36 mouse cellular contexts compared by ENCODE assay signal in genomic region chr12:71164410-71164809, GRCm38 (mm10). TPM values are rescaled to one million over a fixed set of nuclear protein-coding genes. Genes with fewer than 3 reads are reported as not detected.
DNase-seq lines count a peak whose midpoint lies in the region; ATAC-seq and TF ChIP-seq lines count a peak whose summit lies in the region.
"Had no signal": no experiment of that assay in that cellular context is flagged by ENCODE, and none has a peak within 500 bp of the region (broad histone marks: within the 10 kb centered on the region; RNA-seq: fewer than 3 reads in every experiment).

No protein-coding gene starts in this region.

- no peaks in the 10 kb centered on the region for H3K9me3 ChIP-seq in liver, embryonic 14.5 days (ENCODE audit: control insufficient read depth, low read length)
- H3K9me3 ChIP-seq: forebrain, embryonic 13.5 days; heart, embryonic 10.5 days; heart, embryonic 15.5 days; hindbrain, embryonic 13.5 days had no signal

- peak; percentile 98 for ATAC-seq in common myeloid progenitor, adult 5-6 weeks (replicated peaks; ENCODE audit: low read depth, poor library complexity, severe bottlenecking)
- peak; percentile 99 for ATAC-seq in liver, embryonic 14.5 days (ENCODE audit: insufficient read depth)
- peak; percentile 100 for ATAC-seq in megakaryocyte-erythroid progenitor cell, adult 5-6 weeks (replicated peaks; ENCODE audit: low FRiP score, low TSS enrichment, poor library complexity, severe bottlenecking)
- ATAC-seq: forebrain, embryonic 13.5 days; intestine, embryonic 16.5 days; midbrain, embryonic 16.5 days had no signal

- WGBS in liver, embryonic 14.5 days (ENCODE audit: insufficient replicate concordance): 15% methylated on average over 9 of the region's 9 CpGs

- no peak overlapping the region for H3K9ac ChIP-seq in liver, embryonic 14.5 days (replicated peaks)
- H3K9ac ChIP-seq: forebrain, embryonic 13.5 days; heart, embryonic 15.5 days; hindbrain, embryonic 13.5 days had no signal

- peak; percentile 94 for DNase-seq in MEL-GATA-1-ER (ENCODE audit: extremely low read depth, low read depth)
- peak; percentile 56 to 63 (median 56) for DNase-seq in liver, embryonic 14.5 days (ENCODE audit: low read depth in 3 of 3, low spot score in 3 of 3)
- DNase-seq in heart, postnatal 36 days: no peak
- DNase-seq in embryo, embryonic 9.5 days (ENCODE audit: extremely low spot score): no peak
- DNase-seq in lung, postnatal 4 days: no peak
- DNase-seq: adrenal gland, postnatal 25 days; cerebellum, adult 8-10 months; gastrocnemius, postnatal 10 days; heart, postnatal 4 days; kidney, adult 8-10 months; kidney, postnatal 4 days; layer of hippocampus, postnatal 36 days; right cerebral cortex, adult 18-20 months; spleen, adult 18-20 months; thymus, postnatal 36 days had no signal

- H3K4me2 ChIP-seq in liver, embryonic 14.5 days (ENCODE audit: low read depth): no peak overlapping the region
- H3K4me2 ChIP-seq: forebrain, embryonic 13.5 days; heart, embryonic 15.5 days; hindbrain, embryonic 13.5 days; midbrain, embryonic 11.5 days had no signal

- H3K27ac ChIP-seq in liver, embryonic 14.5 days: no peak overlapping the region
- H3K27ac ChIP-seq: forebrain, embryonic 13.5 days; heart, embryonic 10.5 days; heart, embryonic 15.5 days; hindbrain, embryonic 13.5 days; kidney, postnatal 0 days; macrophage had no signal

- no peak overlapping the region for H3K4me3 ChIP-seq in liver, embryonic 14.5 days (ENCODE audit: insufficient read depth in 1 of 2, low read depth in 2 of 2, low read length in 2 of 2)
- H3K4me3 ChIP-seq: erythroblast, embryonic 14.5 days; forebrain, embryonic 13.5 days; heart, embryonic 10.5 days; heart, embryonic 15.5 days; hindbrain, embryonic 13.5 days had no signal

- TF ChIP-seq EP300 in liver, embryonic 14.5 days (IDR thresholded peaks at IDR 0.05; ENCODE audit: low read depth): peak; percentile 68

- intact Hi-C loops in heart, postnatal 36 days (cut with DNase I): no loop called here

- peaks cover 3 to 10% of the 10 kb centered on the region in 2 experiments; a peak in 3 of 4 replicates for H3K4me1 ChIP-seq in liver, embryonic 14.5 days (replicated peaks; ENCODE audit: control insufficient read depth in 2 of 2, insufficient read depth in 2 of 2, low read length in 1 of 2)
- H3K4me1 ChIP-seq: forebrain, embryonic 13.5 days; heart, embryonic 10.5 days; heart, embryonic 15.5 days; hindbrain, embryonic 13.5 days had no signal

- H3K27me3 ChIP-seq in liver, embryonic 14.5 days (ENCODE audit: control insufficient read depth, insufficient read depth, low read length): no peaks in the 10 kb centered on the region
- H3K27me3 ChIP-seq: CH12.LX; forebrain, embryonic 13.5 days; heart, embryonic 15.5 days; hindbrain, embryonic 13.5 days had no signal

- TF ChIP-seq CTCF in liver, embryonic 14.5 days (IDR thresholded peaks at IDR 0.05; ENCODE audit: low read depth): no peak

- H3K36me3 ChIP-seq in liver, embryonic 14.5 days (replicated peaks; ENCODE audit: control insufficient read depth, insufficient read depth, low read depth): peaks cover 9% of the 10 kb centered on the region

RNA-seq across cellular contexts. Expression of gene 2700049A03Rik, which starts 27.8 kb away (rescaled TPM):
- 18.5 and 22.7 TPM in 2 replicates for total RNA-seq in common myeloid progenitor, adult 5-6 weeks (2017)
- 2.0 and 2.7 TPM in 2 replicates for polyA plus RNA-seq in liver, embryonic 14.5 days (2012; rRNA removed)
- 4.1 and 4.2 TPM in 2 replicates for polyA plus RNA-seq in liver, embryonic 14.5 days (2014; fragmentation: Nextera tagmentation; extraction: Ambion mirVana)
- 17.9 and 23.2 TPM in 2 replicates for total RNA-seq in megakaryocyte-erythroid progenitor cell, adult 5-6 weeks (2014; fragmentation: Nextera tagmentation)
- 12.2 and 14.7 TPM in 2 replicates for total RNA-seq in megakaryocyte-erythroid progenitor cell, adult 5-6 weeks (2017)
- 1 to 10 TPM; 3.2 to 3.3 TPM for total RNA-seq in heart, postnatal 36 days (2021)

RNA-seq across cellular contexts. Expression of gene Timm9, which starts 27.9 kb away (rescaled TPM):
- 69.1 and 79.3 TPM in 2 replicates for total RNA-seq in common myeloid progenitor, adult 5-6 weeks (2017)
- polyA plus RNA-seq in liver, embryonic 14.5 days (2012; rRNA removed): 13.0 and 23.7 TPM in 2 replicates
- polyA plus RNA-seq in liver, embryonic 14.5 days (2014; fragmentation: Nextera tagmentation; extraction: Ambion mirVana): 40.2 and 43.4 TPM in 2 replicates
- total RNA-seq in megakaryocyte-erythroid progenitor cell, adult 5-6 weeks (2014; fragmentation: Nextera tagmentation): 113 and 144 TPM in 2 replicates
- total RNA-seq in megakaryocyte-erythroid progenitor cell, adult 5-6 weeks (2017): 93.4 and 95.5 TPM in 2 replicates
- 10 to 100 TPM; 26.5 to 30.0 TPM for total RNA-seq in heart, postnatal 36 days (2021)

RNA-seq across cellular contexts. Expression of gene Tomm20l, which starts 53.2 kb away (rescaled TPM):
- not detected in 2 replicates for total RNA-seq in common myeloid progenitor, adult 5-6 weeks (2017)
- polyA plus RNA-seq in liver, embryonic 14.5 days (2012; rRNA removed): not detected in 2 replicates
- not detected in 2 replicates for polyA plus RNA-seq in liver, embryonic 14.5 days (2014; fragmentation: Nextera tagmentation; extraction: Ambion mirVana)
- total RNA-seq in megakaryocyte-erythroid progenitor cell, adult 5-6 weeks (2014; fragmentation: Nextera tagmentation): not detected in 2 replicates
- not detected in 2 replicates for total RNA-seq in megakaryocyte-erythroid progenitor cell, adult 5-6 weeks (2017)
- total RNA-seq in heart, postnatal 36 days (2021): 1 to 10 TPM in 1 of 2 experiments, not detected in 1; 1.2 TPM
- total RNA-seq: CH12.LX; ES-E14; gastrocnemius, postnatal 10 days; granulocyte monocyte progenitor cell, adult 5-6 weeks; layer of hippocampus, postnatal 36 days; left cerebral cortex, postnatal 14 days; liver, adult 2 months; neutrophil, adult 5-6 weeks had no signal
- polyA plus RNA-seq: C2C12; erythroblast, embryonic 14.5 days; forebrain, embryonic 13.5 days; hindbrain, embryonic 13.5 days; intestine, embryonic 16.5 days; kidney, postnatal 0 days; liver, adult 2 months; macrophage; midbrain, embryonic 11.5 days; neural tube, embryonic 11.5 days; stomach, embryonic 16.5 days had no signal

Comparison
In these comparisons a context has a peak if more than half of its experiments do, and no peak if none do; other contexts are left out.
1. DNase-seq: peak in MEL-GATA-1-ER (single experiment) and liver, embryonic 14.5 days (3 of 3); none in heart, postnatal 36 days (0 of 2), embryo, embryonic 9.5 days (single experiment) and lung, postnatal 4 days (0 of 2).
2. Peak in every context shown above with its lines, with median percentiles within 50 percentile points of each other: ATAC-seq.